Mouse (Mus musculus) limb, embryonic 12.5 days (tissue): Measurements from ENCODE around the gene Csf2. TPM values are rescaled to one million over a fixed set of nuclear protein-coding genes. Genes with fewer than 3 reads are reported as not detected.

Experiments used
- ATAC-seq: fragments of 200-750 bp; cut with Nextera tagmentation; 2 replicates; pipeline ENCODE4 v1.8.0; 2017; ENCODE audit warnings: low read depth, moderate TSS enrichment; ENCODE audit not compliant: insufficient number of reproducible peaks, insufficient read depth, low FRiP score, low TSS enrichment
- H3K27ac ChIP-seq: fragments of 300-500 bp; sonication (generic); 2 replicates; pipeline ENCODE4 v1.5.1; 2016; ENCODE audit warnings: mild to moderate bottlenecking, moderate library complexity
- H3K27me3 ChIP-seq: fragments of 300-500 bp; sonication (generic); 2 replicates; pipeline ENCODE4 v1.6.1; 2016; ENCODE audit warnings: mild to moderate bottlenecking, moderate library complexity
- H3K36me3 ChIP-seq: fragments of 300-500 bp; sonication (generic); 2 replicates; pipeline ENCODE4 v1.6.1; 2016; ENCODE audit warnings: mild to moderate bottlenecking, moderate library complexity
- H3K4me1 ChIP-seq: fragments of 300-500 bp; sonication (generic); replicated peaks from 2 replicates; pipeline ENCODE4 v1.6.1; 2016
- H3K4me2 ChIP-seq: fragments of 300-500 bp; sonication (generic); 2 replicates; pipeline ENCODE4 v1.6.1; 2016; ENCODE audit warnings: mild to moderate bottlenecking, moderate library complexity
- H3K4me3 ChIP-seq: fragments of 300-500 bp; sonication (generic); replicated peaks from 2 replicates; pipeline ENCODE4 v1.5.1; 2016; ENCODE audit warnings: mild to moderate bottlenecking
- H3K9ac ChIP-seq: fragments of 300-500 bp; sonication (generic); replicated peaks from 2 replicates; pipeline ENCODE4 v1.6.1; 2016; ENCODE audit warnings: mild to moderate bottlenecking, moderate library complexity
- H3K9me3 ChIP-seq: fragments of 300-500 bp; sonication (generic); 2 replicates; pipeline ENCODE4 v1.6.1; 2016; ENCODE audit warnings: mild to moderate bottlenecking, moderate library complexity
- WGBS: fragments of 180-500 bp; shearing (Covaris S2); methylation state at CpG from one replicate; pipeline ENCODE4 v1.1.7; 2016; 5-methylcytosine and 5-hydroxymethylcytosine counted together
- polyA plus RNA-seq: library from polyadenylated mRNA; unstranded; fragments of >200 nt; fragmentation: Nextera tagmentation; extraction: Ambion mirVana; gene quantifications from 2 replicates; pipeline ENCODE4 v1.2.1, GENCODE M21; 2016

Csf2 gene
- polyA plus RNA-seq, 1 experiment from 2014 or later: not detected

GRCm38 (mm10) chr11:54205366-54205765, 44.1 kb downstream of the Csf2 start:
- H3K36me3 ChIP-seq: no peaks in the 10 kb centered on the region
- no peak overlapping the region for H3K27ac ChIP-seq
- no peak for ATAC-seq
- 82% methylated on average over 6 of the region's 6 CpGs for WGBS
- H3K4me1 ChIP-seq: 0 out of 2 replicates have a peak, but pooled peaks cover 6% of the 10 kb centered on the region
- H3K4me3 ChIP-seq: no peak overlapping the region
- H3K4me2 ChIP-seq: no peak overlapping the region
- 0 out of 2 replicates have a peak, but pooled peaks cover 4% of the 10 kb centered on the region for H3K9me3 ChIP-seq
- H3K9ac ChIP-seq: no peak overlapping the region
- no peaks in the 10 kb centered on the region for H3K27me3 ChIP-seq

DNA sequence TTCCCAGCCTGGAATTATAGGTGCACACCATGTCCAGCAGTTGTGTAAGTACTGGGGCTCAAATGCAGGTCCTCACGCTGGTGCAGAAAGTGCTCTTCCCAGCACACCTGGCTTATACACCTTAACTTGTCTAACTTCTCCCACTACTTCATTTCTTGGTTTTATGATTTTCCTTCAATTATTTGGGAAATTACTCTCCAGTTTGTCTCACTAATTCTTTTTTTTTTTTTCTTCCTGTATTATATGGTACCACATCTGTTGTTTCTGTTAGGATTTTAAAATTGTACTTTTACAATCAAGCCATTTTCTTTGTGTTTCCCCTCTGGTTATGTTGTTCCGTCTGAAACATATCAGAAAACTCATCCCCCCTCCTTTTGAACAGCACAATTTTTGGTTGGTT, 44.7 kb downstream of the Csf2 start:
- no peak overlapping the region for H3K4me2 ChIP-seq
- 0 out of 2 replicates have a peak, but pooled peaks cover 4% of the 10 kb centered on the region for H3K9me3 ChIP-seq
- H3K9ac ChIP-seq: no peak overlapping the region
- 83% methylated on average over 2 of the region's 2 CpGs for WGBS
- H3K27ac ChIP-seq: no peak overlapping the region
- no peaks in the 10 kb centered on the region for H3K36me3 ChIP-seq
- no peak overlapping the region for H3K4me3 ChIP-seq
- ATAC-seq: no peak
- no peaks in the 10 kb centered on the region for H3K27me3 ChIP-seq
- H3K4me1 ChIP-seq: 0 out of 2 replicates have a peak, but pooled peaks cover 6% of the 10 kb centered on the region

- Histone ChIP-seq H3K27ac (no peak overlapping the region), H3K9ac (no peak overlapping the region), H3K4me2 (no peak overlapping the region), H3K4me1 (0 out of 2 replicates have a peak, but pooled peaks cover 6% of the 10 kb centered on the region), H3K4me3 (no peak overlapping the region), H3K9me3 (0 out of 2 replicates have a peak, but pooled peaks cover 4% of the 10 kb centered on the region), H3K27me3 (no peaks in the 10 kb centered on the region), H3K36me3 (no peaks in the 10 kb centered on the region)
- ATAC-seq: no peak
- WGBS: 68% methylated on average over 2 of the region's 2 CpGs
Observed at GRCm38 (mm10) chr11:54203162-54203561, 46.3 kb downstream of the Csf2 start.

- H3K9ac ChIP-seq: no peak overlapping the region
- no peak for ATAC-seq
- H3K4me2 ChIP-seq: no peak overlapping the region
- 0 out of 2 replicates have a peak, but pooled peaks cover 6% of the 10 kb centered on the region for H3K4me1 ChIP-seq
- 0 out of 2 replicates have a peak, but pooled peaks cover 4% of the 10 kb centered on the region for H3K9me3 ChIP-seq
- WGBS: 67% methylated on average over 3 of the region's 3 CpGs
- no peaks in the 10 kb centered on the region for H3K36me3 ChIP-seq
- no peak overlapping the region for H3K27ac ChIP-seq
- no peaks in the 10 kb centered on the region for H3K27me3 ChIP-seq
- H3K4me3 ChIP-seq: no peak overlapping the region
Observed at GRCm38 (mm10) chr11:54201881-54202685, 47.4 kb downstream of the Csf2 start.

- Histone ChIP-seq H3K9ac (no peak overlapping the region), H3K27ac (no peak overlapping the region), H3K4me2 (no peak overlapping the region), H3K27me3 (no peaks in the 10 kb centered on the region), H3K4me1 (0 out of 2 replicates have a peak, but pooled peaks cover 6% of the 10 kb centered on the region), H3K4me3 (no peak overlapping the region), H3K9me3 (0 out of 2 replicates have a peak, but pooled peaks cover 4% of the 10 kb centered on the region), H3K36me3 (no peaks in the 10 kb centered on the region)
- 89% methylated on average over 5 of the region's 5 CpGs for WGBS
- ATAC-seq: no peak
Observed at GRCm38 (mm10) chr11:54201287-54201773, 48.1 kb downstream of the Csf2 start.

Other genes with a start within 250 kb of the Csf2 start
- gene Slc22a4, start 221.6 kb downstream of the Csf2 start, polyA plus RNA-seq: 1.3 and 1.7 TPM in 2 replicates
- 188 and 205 TPM in 2 replicates for gene Pdlim4, start 180.7 kb downstream of the Csf2 start, polyA plus RNA-seq
- 52.7 and 56.6 TPM in 2 replicates for gene P4ha2, start 149.6 kb downstream of the Csf2 start, polyA plus RNA-seq
- gene Il3, start 17.6 kb upstream of the Csf2 start, polyA plus RNA-seq: not detected in 2 replicates
- 1.0 and 2.8 TPM in 2 replicates for gene Acsl6, start 54.1 kb upstream of the Csf2 start, polyA plus RNA-seq
- not detected in 2 replicates for gene Meikin, start 121.0 kb upstream of the Csf2 start, polyA plus RNA-seq
- gene Fnip1, start 188.5 kb upstream of the Csf2 start, polyA plus RNA-seq: 12.2 and 13.0 TPM in 2 replicates